Mouse (Mus musculus) left cerebral cortex, adult 8-10 months (tissue): ENCODE results near the gene Magea5. TPM values are rescaled to one million over a fixed set of nuclear protein-coding genes. Genes with fewer than 3 reads are reported as not detected.
"Not testable (repeated sequence)": the region's sequence is repeated elsewhere in the genome, so short reads cannot be mapped to it uniquely, and the experiment has no call there.

Source experiments
- DNase-seq, 2 experiments: peaks; one replicate each; pipeline ENCODE4 v3.0.0; 2022; ENCODE audit warnings: low spot score in 2 of 2
- total RNA-seq, 4 experiments: library from RNA; stranded (reverse); gene quantifications; 2 replicates each; pipeline ENCODE4 v1.2.4; 2022

Gene Magea5
- total RNA-seq = not detected

DNA sequence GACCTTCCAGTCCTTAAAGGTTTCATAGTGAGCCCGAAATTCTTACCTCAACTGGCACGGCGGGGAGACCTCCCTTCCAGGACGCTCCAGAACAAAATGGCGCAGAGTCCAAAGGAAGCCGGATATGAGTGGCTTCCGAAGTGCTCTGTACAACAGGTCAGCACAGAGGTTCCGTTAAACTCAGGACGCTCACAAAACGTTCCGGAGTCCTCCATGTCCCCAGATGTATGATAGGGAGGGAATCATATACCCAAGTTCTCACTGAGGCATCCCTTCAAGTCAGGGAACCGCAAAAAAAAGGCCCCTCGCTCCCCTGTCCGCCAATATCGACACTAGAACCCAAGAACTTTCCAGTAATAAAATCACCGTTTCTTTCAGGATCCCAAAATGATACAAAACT, at the start of gene Magea5:
Gene Magea5, minus strand, starts transcription at position 101 of the 400 bp plus-strand sequence.
- not testable (repeated sequence) for DNase-seq

DNA sequence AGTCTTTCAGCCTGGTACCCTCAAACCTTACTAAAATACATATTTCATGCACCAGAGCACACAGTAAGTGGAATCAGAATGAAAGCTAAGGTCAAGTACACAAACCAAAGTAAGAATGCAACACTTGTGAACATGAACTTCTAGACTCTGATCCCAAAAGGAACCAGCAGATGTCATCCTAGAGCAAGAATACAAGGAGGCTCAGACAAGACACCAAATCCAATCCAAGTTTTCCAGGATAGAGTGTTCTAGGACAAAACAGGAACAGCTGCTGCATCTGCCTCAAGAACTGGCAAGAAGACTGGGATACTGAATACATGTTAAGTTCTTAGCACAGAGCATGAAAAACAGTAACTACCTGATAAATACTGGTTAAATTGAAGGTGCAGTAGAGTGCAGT, 35.1 kb upstream of the Magea5 start:
- no peak for DNase-seq

DNA sequence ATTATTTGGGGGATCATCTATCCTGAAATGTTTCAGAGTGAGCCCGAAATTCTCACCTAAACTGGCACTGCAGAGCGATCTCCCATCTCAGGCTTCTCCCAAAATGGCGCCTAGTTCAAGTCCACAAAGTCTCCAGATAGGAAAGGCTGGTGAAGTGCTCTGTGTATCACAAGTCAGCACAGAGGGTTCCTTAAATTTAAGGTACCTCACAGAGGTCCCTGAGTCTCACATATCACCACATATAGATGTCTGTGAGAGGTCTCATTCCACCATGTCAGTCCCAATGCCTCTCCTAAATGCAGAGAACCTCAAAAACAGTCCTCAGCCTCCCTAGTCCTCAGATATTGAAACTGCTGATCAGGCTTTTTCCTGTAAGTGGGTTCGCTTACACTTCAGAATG, 30.6 kb upstream of the Magea5 start, which contains the start of gene Magea2:
Gene Magea2, minus strand, starts transcription at position 101 of the 400 bp plus-strand sequence.
- not testable (repeated sequence) for DNase-seq

DNA sequence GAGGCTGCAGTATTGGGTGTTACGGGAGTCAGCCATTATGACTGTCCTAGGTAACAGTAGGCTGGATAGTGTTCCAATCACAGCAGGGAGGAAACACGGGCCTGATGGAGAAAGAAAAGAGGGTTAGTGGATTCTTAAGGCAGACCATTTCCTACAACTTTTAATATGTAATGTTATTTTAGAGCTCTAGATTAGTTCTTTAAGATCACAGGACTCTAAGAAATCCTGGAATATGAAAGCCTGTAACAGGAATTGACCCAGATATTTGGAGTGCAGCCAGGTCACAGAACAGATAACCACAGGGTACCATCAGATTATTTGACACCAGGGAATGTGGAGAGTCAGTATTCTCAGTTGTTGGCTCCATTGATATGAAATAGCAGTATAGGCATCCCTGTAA, 26.7 kb upstream of the Magea5 start, which contains the start of gene Magea1:
Gene Magea1, minus strand, starts transcription at position 101 of the 400 bp plus-strand sequence.
- DNase-seq = not testable (repeated sequence)

Other genes starting within 250 kb of the Magea5 start
- not detected for gene Cldn34b1, start 172.9 kb downstream of the Magea5 start, total RNA-seq
- gene Magea6, start 127.2 kb downstream of the Magea5 start, total RNA-seq = not detected
- gene Magea3, start 113.6 kb downstream of the Magea5 start, total RNA-seq = not detected
- gene Magea8, start 67.3 kb downstream of the Magea5 start, total RNA-seq = not detected
- gene Magea1, start 26.6 kb upstream of the Magea5 start, total RNA-seq = not detected
- gene Magea2, start 30.5 kb upstream of the Magea5 start, total RNA-seq = not detected
- not detected for gene Cldn34b2, start 65.3 kb upstream of the Magea5 start, total RNA-seq
- gene Sat1, start 153.3 kb upstream of the Magea5 start, total RNA-seq = 10 to 100 TPM; 61.6 to 76.5 (median 70.6) TPM
- 10 to 100 TPM; 20.6 to 24.8 (median 22.9) TPM for gene Acot9, start 199.3 kb upstream of the Magea5 start, total RNA-seq